Mouse (Mus musculus) lung, adult 2 months (tissue): ENCODE results near the gene Dnajc12. TPM values are rescaled to one million over a fixed set of nuclear protein-coding genes. Genes with fewer than 3 reads are reported as not detected.

Source experiments
- DNase-seq: peaks from one replicate; pipeline ENCODE4 v3.0.0; 2022
- H3K4me1 ChIP-seq: fragments of 200-500 bp; 2 replicates; pipeline ENCODE4 v1.6.1; 2011; ENCODE audit warnings: low read length; ENCODE audit not compliant: control insufficient read depth, insufficient read depth
- H3K4me3 ChIP-seq: fragments of 200-500 bp; replicated peaks from 2 replicates; pipeline ENCODE3; 2011; ENCODE audit warnings: low read depth, mild to moderate bottlenecking, control low read depth, low read length; ENCODE audit errors: extremely low read depth
- CTCF ChIP-seq: fragments of 200-500 bp; IDR thresholded peaks from 2 replicates; pipeline ENCODE4 v1.5.1; 2011; ENCODE audit warnings: mild to moderate bottlenecking, low read length, control low read depth; ENCODE audit not compliant: insufficient read depth
- POLR2A ChIP-seq: fragments of 200-500 bp; IDR thresholded peaks from 2 replicates; pipeline ENCODE4 v1.6.1; 2011; ENCODE audit warnings: low read depth, mild to moderate bottlenecking, control low read depth, low read length, borderline replicate concordance; ENCODE audit errors: extremely low read depth
- WGBS: fragments of 180-500 bp; shearing (Covaris S2); methylation state at CpG from one replicate; pipeline ENCODE4 v1.1.7; 2018; 5-methylcytosine and 5-hydroxymethylcytosine counted together
- polyA plus RNA-seq: library from polyadenylated mRNA; depleted of rRNA; stranded (reverse); fragments of >200 nt; gene quantifications from 2 replicates; pipeline ENCODE4 v1.2.3, GENCODE M21; 2012

Gene Dnajc12
- polyA plus RNA-seq, 1 experiment = 2.8 TPM

DNA sequence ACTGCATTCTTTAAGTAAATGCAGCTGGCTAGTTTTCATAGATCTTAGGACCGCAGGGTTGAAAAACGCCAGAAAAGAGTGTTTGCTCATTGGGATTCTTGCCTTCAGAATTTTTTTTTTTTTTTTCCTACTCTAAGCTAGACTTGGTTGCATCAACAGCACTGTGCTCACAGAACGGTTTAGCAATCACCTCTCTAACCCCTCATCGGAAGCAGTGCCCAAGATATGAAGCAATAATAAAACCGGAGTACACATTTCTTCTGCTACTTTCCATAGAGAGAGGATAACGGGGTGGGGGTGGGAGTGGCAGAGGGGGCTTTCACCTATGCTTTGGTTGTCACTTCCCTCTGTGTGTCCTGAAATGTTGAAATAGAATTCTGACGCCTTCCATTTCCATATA, 33.6 kb downstream of the Dnajc12 start:
- H3K4me3 ChIP-seq = no peak overlapping the region
- DNase-seq = no peak
- H3K4me1 ChIP-seq = no peaks in the 10 kb centered on the region
- WGBS = 39% methylated on average over 7 of the region's 7 CpGs
- TF ChIP-seq POLR2A (no peak), CTCF (no peak)

DNA sequence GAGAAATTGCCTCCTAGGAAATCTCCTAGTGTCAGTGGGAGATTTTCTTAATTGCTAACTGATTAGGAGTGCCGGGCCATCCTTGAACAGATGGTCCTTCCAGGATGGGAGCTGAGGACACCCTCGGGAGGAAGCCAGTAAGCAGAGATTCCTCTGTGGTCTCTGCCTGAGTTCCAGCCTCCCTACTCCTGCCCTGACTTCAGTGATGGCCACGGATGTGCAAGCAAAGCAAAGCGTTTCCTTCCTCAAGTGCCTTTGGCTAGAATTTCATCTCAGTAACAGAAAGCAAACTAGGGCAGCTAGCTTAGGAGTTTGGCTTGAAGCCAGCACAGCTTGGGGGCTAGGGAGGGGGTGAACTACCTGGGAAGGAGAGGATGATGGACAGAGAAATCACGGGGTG, 34.8 kb downstream of the Dnajc12 start:
- Histone ChIP-seq H3K4me1 (no peaks in the 10 kb centered on the region), H3K4me3 (no peak overlapping the region)
- 27% methylated on average over 5 of the region's 5 CpGs for WGBS
- TF ChIP-seq POLR2A (no peak), CTCF (no peak)
- DNase-seq = no peak

DNA sequence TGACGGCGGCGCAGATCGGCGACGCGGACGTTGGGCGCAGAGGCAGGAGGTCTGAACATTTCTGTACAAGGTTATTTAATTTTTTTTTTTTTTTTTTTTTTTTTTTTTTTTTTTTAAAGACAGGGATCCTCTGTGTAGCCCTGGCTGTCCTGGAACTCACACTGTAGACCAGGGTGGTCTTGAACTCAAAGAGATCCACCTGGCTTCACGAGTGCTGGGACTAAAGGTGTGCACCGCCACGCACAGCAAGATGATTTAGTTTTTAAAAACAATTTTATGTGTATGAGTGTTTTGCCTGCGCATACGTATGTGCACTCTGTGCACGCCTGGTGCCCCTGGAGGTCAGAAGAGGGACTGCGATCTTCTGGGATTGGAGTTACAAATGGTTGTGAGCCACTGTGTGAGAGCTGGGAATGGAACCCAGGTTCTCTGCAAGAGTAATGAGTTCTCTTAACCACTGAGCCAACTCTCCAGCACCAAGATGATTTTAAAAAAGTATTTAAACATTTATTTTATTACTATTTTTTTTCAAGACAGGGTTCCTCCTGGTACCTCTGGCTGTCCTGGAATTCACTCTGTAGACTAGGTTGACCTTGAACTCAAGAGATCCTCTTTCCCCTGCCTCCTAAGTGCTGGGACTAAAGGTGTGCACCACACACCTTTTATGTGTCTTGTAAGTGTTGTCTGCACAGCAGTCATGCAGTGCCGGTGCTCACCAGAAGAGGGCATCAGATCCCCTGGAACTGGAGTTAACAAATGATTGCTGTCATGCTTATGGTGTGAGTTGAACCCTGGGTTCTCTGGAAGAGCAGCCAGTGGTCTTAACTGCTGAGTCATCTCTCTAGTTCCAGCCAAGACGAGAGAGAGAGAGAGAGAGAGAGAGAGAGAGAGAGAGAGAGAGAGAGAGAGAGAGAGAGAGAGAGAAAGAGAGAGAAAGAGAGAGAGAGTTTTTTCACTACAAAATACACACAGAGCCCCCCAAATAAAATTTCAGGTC, 39.8 kb downstream of the Dnajc12 start, which contains the start of gene Gm7075:
Gene Gm7075, minus strand, starts transcription at position 51 of the 997 bp plus-strand sequence.
- WGBS = 85% methylated on average over 18 of the region's 18 CpGs
- Histone ChIP-seq H3K4me3 (no peak within 1 kb of the TSS), H3K4me1 (no peaks in the 10 kb centered on the region)
- TF ChIP-seq POLR2A = no peak
- peak; percentile 72 for TF ChIP-seq CTCF
- peak; percentile 38 for DNase-seq

DNA sequence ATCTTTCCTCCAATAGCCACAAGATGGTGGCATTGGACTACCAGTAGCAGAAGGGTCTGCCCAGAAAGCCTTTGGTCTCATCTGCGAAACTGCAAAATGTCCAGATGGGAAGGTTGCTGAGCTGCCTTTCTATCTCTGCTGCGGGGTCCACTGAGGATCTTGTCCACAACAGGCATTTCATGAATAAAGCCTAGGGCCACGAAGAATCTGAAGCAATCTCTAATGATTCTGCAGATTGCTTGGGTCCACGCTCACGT, 40.4 kb downstream of the Dnajc12 start:
- H3K4me1 ChIP-seq = no peaks in the 10 kb centered on the region
- no peak overlapping the region for H3K4me3 ChIP-seq
- WGBS = 86% methylated on average over 5 of the region's 5 CpGs
- TF ChIP-seq CTCF = no peak
- no peak for TF ChIP-seq POLR2A
- DNase-seq = no peak

DNA sequence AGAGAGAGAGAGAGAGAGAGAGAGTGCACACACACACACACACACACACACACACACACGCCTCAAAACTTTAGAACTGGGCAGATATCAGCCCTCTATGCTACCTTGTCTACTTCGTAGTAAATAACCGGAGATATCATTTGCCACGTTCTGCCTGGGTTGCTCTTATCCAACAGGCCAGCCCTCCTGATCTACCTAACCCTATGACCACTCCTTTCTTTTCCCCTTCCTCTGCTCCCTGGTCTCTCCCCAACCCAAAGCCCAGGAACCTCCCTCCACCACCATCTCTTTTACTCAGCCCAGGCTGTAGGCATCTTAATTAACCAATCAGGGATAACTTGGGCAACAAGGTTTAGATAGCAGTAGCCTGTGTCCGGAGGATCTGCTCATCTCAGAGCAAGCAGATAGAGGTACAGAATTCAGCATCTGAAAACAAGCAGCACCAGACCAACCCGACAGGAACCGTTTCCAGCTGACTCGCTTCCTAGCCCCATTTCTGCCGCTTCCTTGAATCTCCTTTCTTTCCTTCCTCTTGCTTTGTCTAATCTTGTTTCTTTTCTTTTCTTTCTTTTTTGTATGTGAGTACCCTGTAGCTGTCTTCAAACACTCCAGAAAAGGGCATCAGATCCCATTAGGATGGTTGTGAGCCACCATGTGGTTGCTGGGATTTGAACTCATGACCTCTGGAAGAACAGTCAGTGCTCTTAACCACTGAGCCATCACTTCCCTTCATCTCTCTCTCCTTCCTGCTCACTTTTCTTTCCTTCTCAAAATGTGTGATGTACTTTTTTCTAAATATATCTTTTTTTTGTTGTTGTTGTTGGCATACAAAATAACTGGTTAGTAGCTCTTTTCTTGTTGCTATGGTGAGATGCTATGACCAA, 41.6 kb downstream of the Dnajc12 start:
- H3K4me1 ChIP-seq = no peaks in the 10 kb centered on the region
- no peak for DNase-seq
- TF ChIP-seq CTCF (no peak), POLR2A (no peak)
- no peak overlapping the region for H3K4me3 ChIP-seq
- 88% methylated on average over 9 of the region's 9 CpGs for WGBS

DNA sequence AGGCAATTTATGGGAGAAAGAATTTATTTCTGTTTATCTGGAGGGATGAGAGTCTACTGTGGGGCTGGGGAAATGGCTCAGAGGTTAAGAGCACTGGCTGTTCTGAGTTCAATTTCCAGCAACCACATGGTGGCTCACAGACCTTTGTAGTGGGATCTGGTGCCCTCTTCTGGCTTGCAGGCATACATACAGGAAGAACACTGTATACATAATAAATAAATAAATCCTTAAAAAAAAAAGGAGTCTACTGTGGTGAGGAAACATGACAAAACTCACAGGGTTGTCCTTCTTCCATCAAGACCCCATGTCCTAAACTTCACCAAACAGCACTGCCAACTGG, 42.2 kb downstream of the Dnajc12 start:
- no peak for DNase-seq
- TF ChIP-seq CTCF (peak; percentile 27), POLR2A (no peak)

DNA sequence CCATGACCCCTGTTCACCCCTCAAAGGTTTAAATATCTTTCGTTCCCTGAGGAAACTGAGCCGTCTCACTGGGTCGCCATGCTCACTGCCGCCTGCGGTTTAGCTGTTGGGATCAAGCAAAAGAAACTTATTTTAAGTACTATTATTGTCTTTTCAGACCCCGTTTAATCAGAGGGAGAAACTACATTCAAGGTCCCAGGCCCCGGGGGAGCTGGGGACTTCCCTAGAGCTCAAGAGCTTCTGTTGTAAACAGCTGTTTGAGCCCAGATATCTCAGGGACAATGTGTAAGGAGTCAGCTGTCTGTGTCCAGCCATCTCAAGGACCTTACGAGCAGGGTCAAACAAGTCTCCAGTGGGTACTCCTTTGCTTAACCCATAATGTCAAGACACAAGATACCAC, 44.9 kb downstream of the Dnajc12 start:
- TF ChIP-seq CTCF (no peak), POLR2A (no peak)
- DNase-seq = no peak
- Histone ChIP-seq H3K4me1 (no peaks in the 10 kb centered on the region), H3K4me3 (no peak overlapping the region)
- WGBS = 77% methylated on average over 8 of the region's 8 CpGs

More for the DNA sequence above, 42.2 kb downstream of the Dnajc12 start:
- no peak overlapping the region for H3K4me3 ChIP-seq
- no peaks in the 10 kb centered on the region for H3K4me1 ChIP-seq

DNA sequence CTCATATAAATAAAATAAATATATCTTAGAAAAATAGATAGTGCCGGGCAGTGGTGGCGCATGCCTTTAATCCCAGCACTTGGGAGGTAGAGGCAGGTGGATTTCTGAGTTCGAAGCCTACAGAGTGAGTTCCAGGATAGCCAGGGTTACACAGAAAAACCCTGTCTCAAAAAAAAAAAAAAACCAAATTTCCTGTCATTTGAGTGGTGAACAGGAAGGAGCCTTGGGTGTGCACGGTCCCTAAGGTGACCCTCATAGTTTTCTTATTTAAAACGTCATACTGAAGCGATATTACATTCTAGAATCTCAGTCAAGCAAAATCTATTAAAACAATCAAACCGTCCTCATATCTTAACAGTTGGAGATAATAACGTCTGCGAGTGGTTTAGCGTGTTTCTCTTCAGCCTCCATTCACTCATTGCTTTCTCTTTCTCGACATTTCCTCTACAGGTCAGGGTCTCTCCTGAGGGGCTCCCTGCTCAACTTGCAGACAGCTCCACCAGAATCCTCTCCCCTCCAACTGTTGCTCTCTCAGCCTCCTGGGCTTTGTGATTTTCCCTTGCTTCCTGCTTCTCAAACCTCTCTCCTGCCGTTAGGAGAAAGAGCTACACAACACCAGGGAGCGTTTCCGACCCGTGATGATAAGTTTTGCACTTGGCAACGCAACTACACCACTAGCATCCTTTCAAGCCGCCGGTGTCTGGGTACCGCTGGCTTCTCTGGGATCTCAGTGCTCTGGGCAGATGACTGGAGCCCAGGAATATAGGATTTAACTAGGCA, 46.2 kb downstream of the Dnajc12 start:
- no peak for TF ChIP-seq CTCF
- TF ChIP-seq POLR2A = no peak
- H3K4me3 ChIP-seq = peak overlapping the region; percentile 66
- WGBS = 14% methylated on average over 19 of the region's 19 CpGs
- no peak for DNase-seq
- H3K4me1 ChIP-seq = no peaks in the 10 kb centered on the region

DNA sequence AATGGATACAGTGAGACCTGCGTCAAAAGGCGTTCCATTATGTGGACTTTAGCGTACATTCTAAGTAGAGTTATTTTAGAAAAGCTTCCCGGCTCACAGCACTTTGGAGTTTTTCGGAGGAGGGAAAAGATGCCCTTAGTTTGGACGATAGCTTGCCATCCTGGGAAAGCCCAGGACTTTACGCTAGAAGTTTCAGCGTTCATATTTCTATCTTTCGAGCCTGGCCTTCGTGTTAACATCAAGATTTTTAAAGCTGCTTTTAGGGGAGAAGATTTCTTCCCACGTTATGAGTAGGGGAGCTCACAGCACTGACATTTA, 46.7 kb downstream of the Dnajc12 start:
- DNase-seq = no peak
- no peaks in the 10 kb centered on the region for H3K4me1 ChIP-seq
- WGBS = under 1% methylated on average over 11 of the region's 11 CpGs
- TF ChIP-seq POLR2A (no peak), CTCF (no peak)
- H3K4me3 ChIP-seq = peak overlapping the region; percentile 66
